Mouse (Mus musculus) heart, embryonic 15.5 days (tissue): ENCODE measurements around the gene Tuba1a. TPM values are rescaled to one million over a fixed set of nuclear protein-coding genes. Genes with fewer than 3 reads are reported as not detected.

ENCODE experiments used
- ATAC-seq: fragments of 200-750 bp; cut with Nextera tagmentation; replicated peaks from 2 replicates; pipeline ENCODE4 v1.8.0; 2017; ENCODE audit warnings: low read depth, moderate TSS enrichment; ENCODE audit not compliant: insufficient number of reproducible peaks, insufficient read depth, low FRiP score
- H3K27ac ChIP-seq: fragments of 300-500 bp; sonication (generic); 2 replicates; pipeline ENCODE4 v1.5.1; 2015; ENCODE audit warnings: mild to moderate bottlenecking, inconsistent platforms
- H3K27me3 ChIP-seq: fragments of 300-500 bp; sonication (generic); 2 replicates; pipeline ENCODE4 v1.6.1; 2015; ENCODE audit warnings: inconsistent platforms
- H3K36me3 ChIP-seq: fragments of 300-500 bp; sonication (generic); 2 replicates; pipeline ENCODE4 v1.6.1; 2015; ENCODE audit warnings: mild to moderate bottlenecking, inconsistent platforms
- H3K4me1 ChIP-seq: fragments of 300-500 bp; sonication (generic); replicated peaks from 2 replicates; pipeline ENCODE4 v1.6.1; 2015; ENCODE audit warnings: inconsistent platforms
- H3K4me2 ChIP-seq: fragments of 300-500 bp; sonication (generic); 2 replicates; pipeline ENCODE4 v1.6.1; 2015; ENCODE audit warnings: inconsistent platforms, mild to moderate bottlenecking, moderate library complexity
- H3K4me3 ChIP-seq: fragments of 300-500 bp; sonication (generic); 2 replicates; pipeline ENCODE4 v1.5.1; 2015; ENCODE audit warnings: mild to moderate bottlenecking, inconsistent platforms
- H3K9ac ChIP-seq: fragments of 300-500 bp; sonication (generic); 2 replicates; pipeline ENCODE4 v1.6.1; 2015; ENCODE audit warnings: mild to moderate bottlenecking, inconsistent platforms
- H3K9me3 ChIP-seq: fragments of 300-500 bp; sonication (generic); replicated peaks from 2 replicates; pipeline ENCODE4 v1.6.1; 2016; ENCODE audit warnings: inconsistent platforms
- WGBS: fragments of 180-500 bp; shearing (Covaris S2); methylation state at CpG from one replicate; pipeline ENCODE4 v1.1.7; 2015; ENCODE audit warnings: mixed read lengths; 5-methylcytosine and 5-hydroxymethylcytosine counted together
- polyA plus RNA-seq: library from polyadenylated mRNA; unstranded; fragments of >200 nt; fragmentation: Nextera tagmentation; extraction: Ambion mirVana; gene quantifications from 2 replicates; pipeline ENCODE4 v1.2.1, GENCODE M21; 2015

The Tuba1a gene
- polyA plus RNA-seq, 1 experiment from 2014 or later, result 719 TPM

DNA sequence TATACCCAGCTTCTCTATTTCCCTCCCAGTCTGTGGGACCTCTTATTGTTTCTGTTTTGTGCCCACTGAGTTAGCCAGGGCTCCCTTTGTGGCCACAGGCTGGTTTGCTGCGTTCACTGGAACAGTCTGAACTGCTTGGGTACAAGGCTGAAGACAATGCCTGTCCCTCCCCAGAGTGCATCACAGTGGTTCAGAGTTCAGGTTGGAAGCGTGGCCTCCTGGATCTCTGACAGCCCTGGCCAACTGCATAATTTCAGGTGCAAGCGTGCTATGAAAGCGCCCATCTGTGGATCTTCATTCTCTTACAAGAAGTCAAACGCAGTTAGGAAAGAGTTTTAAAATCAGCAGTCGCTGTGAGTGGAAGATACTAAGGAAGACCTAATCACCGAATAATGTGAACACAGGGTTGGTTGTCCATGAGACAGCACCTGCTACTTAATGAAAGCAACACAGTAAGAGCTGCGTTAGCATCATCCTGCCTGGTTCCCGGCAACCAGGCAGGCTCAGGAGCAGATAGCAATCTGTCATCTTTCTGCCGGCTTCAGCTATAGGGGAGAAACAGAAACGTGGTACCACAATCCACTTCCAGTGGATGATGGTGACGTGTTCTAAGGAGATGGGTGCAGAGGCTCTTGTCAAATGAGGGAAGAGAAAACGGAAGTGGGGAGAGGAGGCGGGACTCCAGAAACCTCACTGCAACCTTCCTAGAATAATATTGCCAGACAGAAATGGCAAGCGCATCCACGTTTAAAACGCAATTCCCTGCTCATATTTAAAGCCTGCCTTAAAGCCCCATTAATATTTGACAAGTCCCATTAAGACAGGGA is 38.8 kb upstream of the Tuba1a start:
- Histone ChIP-seq H3K9me3 (no peaks in the 10 kb centered on the region), H3K9ac (peak overlapping the region; percentile 62), H3K4me1 (peaks cover 54% of the 10 kb centered on the region), H3K4me3 (peak overlapping the region; percentile 48), H3K27me3 (no peaks in the 10 kb centered on the region), H3K36me3 (no peaks in the 10 kb centered on the region), H3K4me2 (peak overlapping the region; percentile 75), H3K27ac (peak overlapping the region; percentile 97)
- WGBS, result 29% methylated on average over 17 of the region's 17 CpGs
- peak; percentile 23; the same call in 1 of the 2 replicates for ATAC-seq

DNA sequence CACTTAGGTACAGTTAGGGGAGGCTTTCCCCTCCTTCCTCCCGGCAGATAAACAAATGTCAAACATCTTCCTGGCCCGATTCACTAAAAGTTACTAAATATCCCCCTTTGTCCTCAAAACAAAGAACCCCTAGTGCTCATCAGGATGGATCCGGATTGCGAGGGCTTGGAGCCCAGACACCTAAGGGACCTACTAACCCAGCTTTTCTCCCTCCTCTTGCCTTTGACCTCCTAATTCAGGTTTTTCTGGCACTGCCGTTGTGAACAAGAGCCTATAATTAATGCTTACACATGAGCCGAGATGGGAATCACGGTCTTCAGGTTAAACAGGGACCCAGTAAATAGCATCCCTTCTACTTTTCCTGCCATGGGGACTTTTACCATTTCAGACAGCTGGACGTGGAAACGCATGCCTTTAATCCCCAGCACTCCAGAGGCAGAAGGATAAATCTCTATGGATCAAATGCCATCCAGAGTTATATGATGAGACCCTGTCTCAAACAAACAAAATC is 38.1 kb upstream of the Tuba1a start:
- no peaks in the 10 kb centered on the region for H3K27me3 ChIP-seq
- no peak for ATAC-seq
- H3K9me3 ChIP-seq, result no peaks in the 10 kb centered on the region
- WGBS, result 40% methylated on average over 9 of the region's 9 CpGs
- 0 out of 2 replicates have a peak overlapping the region, but pooled peaks have one; percentile 75 for H3K4me2 ChIP-seq
- no peaks in the 10 kb centered on the region for H3K36me3 ChIP-seq
- H3K4me3 ChIP-seq, result no peak overlapping the region
- peak overlapping the region; percentile 9; the same call in 1 of the 2 replicates for H3K9ac ChIP-seq
- H3K4me1 ChIP-seq, result peaks cover 57% of the 10 kb centered on the region
- peak overlapping the region; percentile 97 for H3K27ac ChIP-seq

DNA sequence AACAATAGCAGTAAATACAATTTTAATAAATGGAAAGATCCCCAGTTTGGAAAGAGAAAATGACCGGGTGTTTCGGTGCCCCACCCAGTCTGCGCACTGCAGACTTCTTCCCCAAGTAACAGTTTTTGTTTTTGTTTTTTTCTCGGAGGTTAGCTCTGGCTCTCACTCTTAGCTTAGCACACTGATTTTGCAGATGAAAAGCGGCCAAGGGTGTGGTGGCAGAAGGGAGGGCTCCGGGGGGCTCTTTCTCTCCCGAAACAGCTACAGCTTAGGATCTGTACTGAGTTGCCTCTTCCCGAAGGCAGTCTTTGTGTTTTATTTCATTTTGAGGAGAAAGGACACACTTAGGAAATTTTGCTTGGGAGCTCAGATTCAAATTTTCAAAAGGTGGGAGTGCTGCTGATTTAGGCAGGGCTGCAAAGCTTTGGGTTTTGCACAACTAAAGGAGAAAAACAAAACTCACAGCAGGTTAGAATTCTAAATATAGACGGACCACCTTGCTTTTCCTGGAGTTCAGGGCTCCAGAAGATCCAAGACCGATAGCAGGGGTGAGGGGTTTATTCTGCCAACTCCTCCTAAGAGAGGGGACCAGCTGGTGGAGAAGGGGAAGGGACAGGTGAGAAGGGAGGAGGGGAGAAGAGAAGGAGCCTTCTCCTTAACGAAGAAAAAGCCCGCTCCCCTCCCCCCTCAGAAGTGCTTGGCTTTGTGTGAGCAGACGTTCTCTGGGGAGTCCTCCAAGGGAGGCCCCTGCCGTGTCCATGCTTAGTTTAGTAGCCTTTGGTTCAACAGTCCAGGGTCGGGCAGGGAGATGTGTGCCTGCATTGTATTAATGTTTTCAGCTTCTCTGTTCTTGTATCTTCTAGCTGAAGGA is 37.4 kb upstream of the Tuba1a start:
- Histone ChIP-seq H3K4me3 (no peak overlapping the region), H3K27ac (peak overlapping the region; percentile 97; the same call in 1 of the 2 replicates), H3K27me3 (no peaks in the 10 kb centered on the region), H3K36me3 (no peaks in the 10 kb centered on the region), H3K9me3 (no peaks in the 10 kb centered on the region), H3K4me1 (peaks cover 61% of the 10 kb centered on the region), H3K9ac (peak overlapping the region; percentile 9), H3K4me2 (peak overlapping the region; percentile 19)
- 30% methylated on average over 15 of the region's 15 CpGs for WGBS
- no peak for ATAC-seq

DNA sequence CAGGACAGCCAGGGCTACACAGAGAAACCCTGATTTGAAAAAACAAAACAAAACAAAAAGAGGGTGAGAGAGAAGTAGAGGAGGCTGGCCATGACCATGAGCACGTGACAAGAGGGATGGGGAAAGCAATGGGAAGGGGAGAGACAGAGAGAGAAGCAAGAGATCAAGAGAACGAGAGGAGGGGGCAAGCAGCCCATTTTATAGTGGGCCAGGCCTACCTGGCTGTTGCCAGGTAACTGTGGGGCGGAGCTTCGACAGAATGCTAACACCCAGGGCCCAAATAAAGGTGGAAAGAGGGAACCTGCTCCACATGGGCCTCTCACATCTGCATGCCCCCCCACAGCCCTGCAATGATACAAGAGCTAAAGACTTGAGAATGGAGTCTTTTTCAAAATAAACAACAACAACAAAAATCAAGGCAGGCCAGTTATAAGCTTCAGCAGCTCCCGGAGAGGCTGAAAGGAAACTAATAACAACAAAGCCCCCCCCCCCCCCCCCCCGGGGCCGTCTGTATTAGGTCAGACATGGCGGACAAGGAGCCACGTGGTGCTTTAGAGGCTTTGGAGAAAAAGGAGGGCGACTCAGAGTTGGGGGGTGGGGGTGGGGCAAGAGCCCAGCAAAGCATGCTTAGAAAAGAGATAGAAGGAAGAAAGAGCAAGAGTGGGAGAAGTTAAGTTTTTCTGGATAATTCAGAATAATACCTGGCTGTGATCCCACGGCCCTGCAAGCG is 36.4 kb upstream of the Tuba1a start:
- Histone ChIP-seq H3K4me3 (no peak overlapping the region), H3K4me1 (peaks cover 65% of the 10 kb centered on the region), H3K9me3 (no peaks in the 10 kb centered on the region), H3K4me2 (no peak overlapping the region), H3K9ac (no peak overlapping the region), H3K36me3 (no peaks in the 10 kb centered on the region), H3K27ac (no peak overlapping the region), H3K27me3 (no peaks in the 10 kb centered on the region)
- no peak for ATAC-seq
- 57% methylated on average over 11 of the region's 12 CpGs for WGBS

DNA sequence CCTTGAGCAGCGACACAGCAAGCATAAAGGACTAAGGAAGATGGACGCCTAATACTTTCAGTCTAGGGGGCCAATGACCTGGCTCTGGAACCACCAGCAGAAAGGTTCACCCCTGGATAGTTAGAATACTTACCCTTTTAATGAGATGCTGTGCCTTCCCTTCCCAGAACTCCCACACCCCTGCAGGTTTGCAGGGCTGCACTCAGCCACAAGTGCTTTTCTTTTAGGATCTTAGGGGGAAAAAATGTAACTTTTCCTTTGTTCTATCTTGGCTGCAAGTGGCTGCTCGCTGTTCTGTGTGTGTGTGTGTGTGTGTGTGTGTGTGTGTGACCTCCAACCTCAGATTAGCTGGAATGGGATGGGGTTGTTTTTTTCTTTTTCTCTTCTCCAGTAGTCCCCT is 35.3 kb upstream of the Tuba1a start:
- Histone ChIP-seq H3K9me3 (no peaks in the 10 kb centered on the region), H3K4me2 (no peak overlapping the region), H3K27me3 (no peaks in the 10 kb centered on the region), H3K27ac (peak overlapping the region; percentile 94; the same call in 1 of the 2 replicates), H3K9ac (no peak overlapping the region), H3K36me3 (no peaks in the 10 kb centered on the region), H3K4me1 (peaks cover 70% of the 10 kb centered on the region), H3K4me3 (no peak overlapping the region)
- WGBS, result 86% methylated on average over 3 of the region's 3 CpGs
- ATAC-seq, result no peak

DNA sequence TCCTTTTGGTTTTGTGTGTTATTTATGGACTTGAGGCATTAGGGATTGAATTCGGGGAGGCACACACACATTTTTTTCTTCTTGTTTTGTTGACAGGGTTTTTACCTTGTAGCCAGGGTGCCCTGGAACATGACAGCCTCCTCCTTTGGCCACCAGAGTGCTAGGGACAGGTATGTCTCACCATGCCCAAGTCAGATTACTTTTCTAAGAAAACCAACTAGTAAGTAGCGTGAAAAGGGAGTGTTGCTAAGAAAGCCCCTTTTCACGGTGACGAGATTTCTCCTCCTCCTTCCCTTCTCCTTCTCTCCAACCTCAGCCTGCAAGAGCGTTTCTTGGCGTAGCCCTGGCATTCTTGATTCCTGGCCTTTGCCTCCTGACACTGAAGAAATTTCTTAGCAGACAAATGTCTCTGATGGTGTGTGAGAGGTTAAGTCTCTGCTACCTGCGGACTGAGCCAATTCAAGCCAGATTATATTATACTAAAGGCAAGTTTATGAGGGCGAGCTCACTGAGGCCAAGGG is 34.2 kb upstream of the Tuba1a start:
- Histone ChIP-seq H3K27ac (peak overlapping the region; percentile 94), H3K4me3 (no peak overlapping the region), H3K9ac (0 out of 2 replicates have a peak overlapping the region, but pooled peaks have one; percentile 5), H3K27me3 (no peaks in the 10 kb centered on the region), H3K4me1 (peaks cover 76% of the 10 kb centered on the region), H3K9me3 (no peaks in the 10 kb centered on the region), H3K4me2 (no peak overlapping the region), H3K36me3 (no peaks in the 10 kb centered on the region)
- 54% methylated on average over 8 of the region's 8 CpGs for WGBS
- ATAC-seq, result no peak

DNA sequence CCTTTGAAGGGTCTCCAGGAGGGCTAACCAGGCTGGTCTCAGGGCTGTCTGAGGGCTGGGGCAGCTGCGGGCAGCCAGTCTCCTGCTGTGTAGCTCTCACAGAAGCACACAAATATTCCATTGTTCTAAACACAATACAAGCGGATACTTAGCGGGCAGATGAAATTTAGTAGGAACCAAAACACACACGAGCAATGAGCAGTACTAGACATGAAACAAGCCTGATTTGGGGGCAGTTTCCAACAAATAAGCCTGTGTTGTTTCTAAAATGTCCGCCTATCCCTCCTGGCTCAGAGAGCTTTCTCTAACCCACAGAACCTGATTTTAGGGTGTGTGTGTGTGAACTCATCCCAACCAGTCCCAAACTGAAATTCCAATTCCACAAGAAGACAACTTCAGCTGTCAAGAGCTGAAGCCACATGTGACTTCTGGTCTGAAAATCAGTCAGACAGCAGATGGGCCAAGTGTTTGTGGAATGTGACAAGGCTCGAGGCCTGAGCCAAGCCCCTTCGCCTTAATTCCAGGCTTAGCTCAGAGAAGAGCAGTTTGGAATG is 33.7 kb upstream of the Tuba1a start:
- ATAC-seq, result no peak
- WGBS, result 22% methylated on average over 7 of the region's 7 CpGs
- H3K4me3 ChIP-seq, result no peak overlapping the region
- no peaks in the 10 kb centered on the region for H3K27me3 ChIP-seq
- peaks cover 70% of the 10 kb centered on the region for H3K4me1 ChIP-seq
- peak overlapping the region; percentile 94 for H3K27ac ChIP-seq
- 0 out of 2 replicates have a peak overlapping the region, but pooled peaks have one; percentile 5 for H3K9ac ChIP-seq
- no peaks in the 10 kb centered on the region for H3K36me3 ChIP-seq
- H3K4me2 ChIP-seq, result no peak overlapping the region
- no peaks in the 10 kb centered on the region for H3K9me3 ChIP-seq

DNA sequence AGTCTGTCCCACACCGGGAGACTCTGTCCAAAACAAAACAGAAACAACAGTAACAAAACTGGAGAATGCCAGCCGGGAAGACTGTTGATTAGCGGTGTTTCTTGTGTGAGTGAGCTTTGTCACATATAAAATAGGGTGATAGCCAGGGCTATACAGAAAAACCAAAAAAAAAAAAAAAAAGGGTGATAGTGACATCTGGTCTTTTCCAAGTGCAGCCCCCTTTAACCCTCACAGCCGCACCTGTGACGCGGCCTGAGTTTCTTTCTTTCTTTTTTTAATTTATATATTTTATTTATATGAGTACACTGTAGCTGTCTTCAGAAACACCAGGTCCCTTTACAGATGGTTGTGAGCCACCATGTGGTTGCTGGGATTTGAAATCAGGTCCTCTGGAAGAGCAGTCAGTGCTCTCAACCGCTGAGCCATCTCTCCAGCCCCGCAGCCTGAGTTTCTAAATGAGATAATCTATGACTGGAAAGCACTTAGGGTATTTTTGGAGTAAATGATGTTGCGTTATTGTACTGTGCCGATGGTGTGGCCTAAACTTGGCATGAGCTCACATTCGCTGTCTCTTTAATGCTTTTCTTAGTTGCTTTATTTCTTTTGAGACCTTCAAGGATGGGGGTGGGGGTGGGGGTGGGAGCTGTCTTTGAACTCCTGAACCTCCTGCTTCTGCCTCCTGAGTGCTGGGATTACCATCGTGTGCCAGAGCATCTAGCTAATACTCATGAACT is 32.6 kb upstream of the Tuba1a start:
- peak overlapping the region; percentile 55 for H3K4me3 ChIP-seq
- no peaks in the 10 kb centered on the region for H3K9me3 ChIP-seq
- H3K9ac ChIP-seq, result peak overlapping the region; percentile 60
- peak overlapping the region; percentile 62 for H3K4me2 ChIP-seq
- peak overlapping the region; percentile 94 for H3K27ac ChIP-seq
- H3K27me3 ChIP-seq, result no peaks in the 10 kb centered on the region
- no peak for ATAC-seq
- 27% methylated on average over 12 of the region's 12 CpGs for WGBS
- peaks cover 60% of the 10 kb centered on the region for H3K4me1 ChIP-seq
- no peaks in the 10 kb centered on the region for H3K36me3 ChIP-seq

DNA sequence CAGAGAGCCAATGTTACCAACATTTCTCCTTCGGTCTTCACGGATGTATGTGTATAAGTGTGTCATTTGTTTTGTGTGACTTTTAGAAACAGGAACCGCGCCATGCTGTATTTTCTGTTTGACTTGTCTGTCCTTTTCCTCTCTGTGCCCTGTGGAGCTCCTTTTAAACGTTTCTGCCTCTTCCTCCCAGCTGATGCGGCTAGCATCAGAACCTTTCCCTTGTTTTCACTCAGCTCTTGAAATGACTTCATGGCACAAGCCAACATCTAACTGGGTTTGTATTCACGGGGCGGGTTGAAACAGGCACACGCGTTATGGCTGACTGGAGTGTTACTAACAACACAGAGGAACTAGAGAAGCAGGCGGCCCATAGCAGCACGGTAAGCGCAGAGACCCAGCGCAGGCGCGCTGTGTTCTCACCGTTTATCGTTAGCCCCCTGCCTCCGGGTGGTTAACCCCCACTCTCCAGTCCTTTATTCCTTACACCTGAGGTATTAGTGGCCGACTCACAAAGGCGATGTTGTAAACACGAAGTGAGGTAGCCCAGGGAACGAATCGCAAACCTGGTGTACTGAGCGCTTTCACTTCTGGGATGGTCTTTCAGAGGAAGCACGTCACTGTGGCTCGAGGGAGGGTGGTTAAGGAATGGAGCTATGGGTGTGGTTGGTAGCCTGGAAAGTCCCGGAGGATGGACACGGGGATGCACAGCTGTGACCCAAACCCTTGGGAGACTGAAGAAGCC is 31.9 kb upstream of the Tuba1a start:
- peaks cover 54% of the 10 kb centered on the region for H3K4me1 ChIP-seq

More for the DNA sequence above, 31.9 kb upstream of the Tuba1a start:
- Histone ChIP-seq H3K4me2 (peak overlapping the region; percentile 62), H3K9ac (peak overlapping the region; percentile 60), H3K9me3 (no peaks in the 10 kb centered on the region), H3K4me3 (peak overlapping the region; percentile 55), H3K36me3 (no peaks in the 10 kb centered on the region), H3K27ac (peak overlapping the region; percentile 94), H3K27me3 (no peaks in the 10 kb centered on the region)
- ATAC-seq, result peak; percentile 84
- WGBS, result 2% methylated on average over 29 of the region's 29 CpGs
